ENCODE assay signal across 8 mouse cellular contexts in genomic region chr19:21272655-21273284, GRCm38 (mm10). TPM values are rescaled to one million over a fixed set of nuclear protein-coding genes. Genes with fewer than 3 reads are reported as not detected.
DNase-seq lines count a peak whose midpoint lies in the region; ATAC-seq and TF ChIP-seq lines count a peak whose summit lies in the region.

No protein-coding gene starts in this region.

- ATAC-seq in forebrain, embryonic 15.5 days (replicated peaks), result peak; percentile 66

- TF ChIP-seq POLR2A in ES-Bruce4 (IDR thresholded peaks at IDR 0.05; ENCODE audit: insufficient read depth, low read length), result no peak
- TF ChIP-seq POLR2A in lung, adult 2 months (IDR thresholded peaks at IDR 0.05; ENCODE audit: borderline replicate concordance, extremely low read depth, low read depth, low read length), result no peak; the same call in 1 of the 2 replicates
- no peak for TF ChIP-seq POLR2A in olfactory bulb, adult 2 months (IDR thresholded peaks at IDR 0.05; ENCODE audit: insufficient read depth, low read depth, low read length)

- peak; percentile 80 to 81 for DNase-seq in heart, postnatal 14 days
- DNase-seq in layer of hippocampus, adult 18-20 months (ENCODE audit: low spot score in 2 of 2), result peak; percentile 35 to 68
- peak; percentile 77 for DNase-seq in lung, adult 2 months
- DNase-seq in thymus, postnatal 10 days (ENCODE audit: low spot score in 2 of 2), result peak; percentile 63 to 71

- no peaks in the 10 kb centered on the region for H3K9me3 ChIP-seq in ES-Bruce4 (replicated peaks; ENCODE audit: control insufficient read depth, insufficient read depth, low read length, poor library complexity, severe bottlenecking)
- no peaks in the 10 kb centered on the region for H3K9me3 ChIP-seq in forebrain, embryonic 15.5 days

- H3K27ac ChIP-seq in ES-Bruce4 (ENCODE audit: insufficient read depth, low read length), result peak overlapping the region; percentile 90
- peak overlapping the region; percentile 89 for H3K27ac ChIP-seq in brown adipose tissue, adult 24 weeks (replicated peaks; ENCODE audit: low read depth, low read length)
- H3K27ac ChIP-seq in forebrain, embryonic 15.5 days (replicated peaks), result peak overlapping the region; percentile 99
- peak overlapping the region; percentile 99 for H3K27ac ChIP-seq in olfactory bulb, adult 2 months (ENCODE audit: insufficient read depth, low read depth, low read length)

- no peak for TF ChIP-seq EP300 in ES-Bruce4 (IDR thresholded peaks at IDR 0.05; ENCODE audit: insufficient read depth, low read depth, low read length)

- H3K9ac ChIP-seq in ES-Bruce4 (ENCODE audit: low read depth, poor library complexity, severe bottlenecking), result peak overlapping the region; percentile 98
- peak overlapping the region; percentile 93 for H3K9ac ChIP-seq in forebrain, embryonic 15.5 days (replicated peaks)

- H3K36me3 ChIP-seq in ES-Bruce4 (ENCODE audit: control insufficient read depth, insufficient read depth, low read length, poor library complexity, severe bottlenecking), result peaks cover 15% of the 10 kb centered on the region
- H3K36me3 ChIP-seq in forebrain, embryonic 15.5 days, result peaks cover 11% of the 10 kb centered on the region

- peak overlapping the region; percentile 63 for H3K4me2 ChIP-seq in forebrain, embryonic 15.5 days (replicated peaks)

- no peak for TF ChIP-seq CTCF in ES-Bruce4 (IDR thresholded peaks at IDR 0.05; ENCODE audit: low read depth, low read length)
- no peak for TF ChIP-seq CTCF in lung, adult 2 months (IDR thresholded peaks at IDR 0.05; ENCODE audit: insufficient read depth, low read length)
- no peak for TF ChIP-seq CTCF in olfactory bulb, adult 2 months (IDR thresholded peaks at IDR 0.05; ENCODE audit: insufficient read depth, low read depth, low read length)

- WGBS in forebrain, embryonic 15.5 days, result under 1% methylated on average over 63 of the region's 66 CpGs
- under 1% methylated on average over 65 of the region's 66 CpGs for WGBS in lung, adult 2 months
- under 1% methylated on average over 66 of the region's 66 CpGs for WGBS in olfactory bulb, adult 2 months

- H3K4me1 ChIP-seq in ES-Bruce4 (ENCODE audit: control insufficient read depth, insufficient read depth, low read length), result peaks cover 2% of the 10 kb centered on the region
- H3K4me1 ChIP-seq in brown adipose tissue, adult 24 weeks (ENCODE audit: control insufficient read depth, insufficient read depth, insufficient read length, low read length), result peaks cover 10% of the 10 kb centered on the region
- H3K4me1 ChIP-seq in forebrain, embryonic 15.5 days, result peaks cover 36% of the 10 kb centered on the region
- H3K4me1 ChIP-seq in lung, adult 2 months (ENCODE audit: control insufficient read depth, insufficient read depth, low read length), result peaks cover 2% of the 10 kb centered on the region; the same call in 1 of the 2 replicates
- no peaks in the 10 kb centered on the region for H3K4me1 ChIP-seq in olfactory bulb, adult 2 months (ENCODE audit: control insufficient read depth, insufficient read depth, low read length)

- peak overlapping the region; percentile 99 for H3K4me3 ChIP-seq in ES-Bruce4 (ENCODE audit: low read depth, low read length)
- peak overlapping the region; percentile 84 for H3K4me3 ChIP-seq in brown adipose tissue, adult 24 weeks (ENCODE audit: insufficient read depth, low read depth, low read length)
- peak overlapping the region; percentile 67 for H3K4me3 ChIP-seq in forebrain, embryonic 15.5 days
- H3K4me3 ChIP-seq in lung, adult 2 months (replicated peaks; ENCODE audit: extremely low read depth, low read depth, low read length), result peak overlapping the region; percentile 91
- H3K4me3 ChIP-seq in olfactory bulb, adult 2 months (ENCODE audit: insufficient read depth, low read depth, low read length), result peak overlapping the region; percentile 99

- intact Hi-C loops in heart, postnatal 14 days (cut with DNase I), result loop anchor here (5.0 to 10.0 kb wide), 3 partner anchors 235 to 1872 kb away; partner anchors contain the start of genes 1110059E24Rik, Abhd17b and Klf9

- H3K27me3 ChIP-seq in ES-Bruce4 (ENCODE audit: control insufficient read depth, insufficient read depth, low read length, poor library complexity, severe bottlenecking), result no peaks in the 10 kb centered on the region
- no peaks in the 10 kb centered on the region for H3K27me3 ChIP-seq in forebrain, embryonic 15.5 days

RNA-seq across cellular contexts. Expression of gene Zfand5, which starts 0.7 kb away (rescaled TPM):
- polyA plus RNA-seq in ES-Bruce4 (2011; ENCODE audit: insufficient read depth, insufficient read length, low read depth, missing spikeins), result 80.6 and 87.9 TPM in 2 replicates
- 76.9 and 88.6 TPM in 2 replicates for polyA plus RNA-seq in brown adipose tissue, adult 24 weeks (2012; ENCODE audit: insufficient read depth, insufficient read length, missing spikeins)
- 153 and 164 TPM in 2 replicates for polyA plus RNA-seq in forebrain, embryonic 15.5 days (2015; fragmentation: Nextera tagmentation; extraction: Ambion mirVana)
- 100 to 1,000 TPM; 112 to 115 TPM for total RNA-seq in heart, postnatal 14 days (2021)
- 100 to 1,000 TPM; 140 to 143 TPM for total RNA-seq in layer of hippocampus, adult 18-20 months (2021)
- polyA plus RNA-seq in lung, adult 2 months (2012; rRNA removed), result 15.6 and 20.0 TPM in 2 replicates
- polyA plus RNA-seq in olfactory bulb, adult 2 months (2012; ENCODE audit: insufficient read depth, insufficient read length, low replicate concordance, missing spikeins), result 217 and 252 TPM in 2 replicates

Comparison
In these comparisons a context has a peak if more than half of its experiments do, and no peak if none do; other contexts are left out.
1. Peak in every context shown above with its lines: DNase-seq, ATAC-seq, H3K4me3 ChIP-seq and H3K27ac ChIP-seq.